Mouse (Mus musculus) layer of hippocampus, postnatal 14 days (tissue): ENCODE results near the gene Gm6169. TPM values are rescaled to one million over a fixed set of nuclear protein-coding genes. Genes with fewer than 3 reads are reported as not detected.
"Not testable (repeated sequence)": the region's sequence is repeated elsewhere in the genome, so short reads cannot be mapped to it uniquely, and the experiment has no call there.

Experiments used
- DNase-seq, 2 experiments: peaks; one replicate each; pipeline ENCODE4 v3.0.0; 2021 to 2022; ENCODE audit warnings: low spot score in 2 of 2, mixed read lengths in 1 of 2
- long read RNA-seq, 2 experiments: library from polyadenylated mRNA; stranded (forward); transcript quantifications; one replicate each; pipeline ENCODE4 v2.0.0; 2021
- total RNA-seq, 2 experiments: library from RNA; stranded (reverse); gene quantifications; 2 replicates each; pipeline ENCODE4 v1.2.3; 2021

Gene Gm6169
- 1 to 10 TPM in 1 of 2 experiments, not detected in 1; 5.0 TPM for total RNA-seq
- long read RNA-seq, experiment 1, partial matches to known transcripts: 0 of 1 reads
- long read RNA-seq, experiment 1, other reads (novel, unspliced or antisense): 0 of 1 reads
- long read RNA-seq, experiment 2, partial matches to known transcripts: 0 of 2 reads
- long read RNA-seq, experiment 2, other reads (novel, unspliced or antisense): 0 of 2 reads

GRCm38 (mm10) chr13:97099187-97099852 lies at the start of gene Gm6169:
TSS of gene Gm6169 (minus strand) at chr13:97099237.
- DNase-seq: peak; percentile 49 to 75

GRCm38 (mm10) chr13:97145834-97146233 lies 46.8 kb upstream of the Gm6169 start:
- peak in 1 of 2 experiments; percentile 28 for DNase-seq

GRCm38 (mm10) chr13:97142321-97142720 lies 43.3 kb upstream of the Gm6169 start:
- DNase-seq: no peak

- DNase-seq: not testable (repeated sequence)
Observed at GRCm38 (mm10) chr13:97138404-97138931, 39.4 kb upstream of the Gm6169 start.

- peak; percentile 94 to 95 for DNase-seq
Observed at GRCm38 (mm10) chr13:97137466-97138400, 38.7 kb upstream of the Gm6169 start, which contains the start of the genes Gfm2 and Nsa2. TSS of gene Gfm2 (plus strand) at chr13:97137937. TSS of gene Nsa2 (minus strand) at chr13:97137937.

- not testable (repeated sequence) for DNase-seq
Observed at GRCm38 (mm10) chr13:97130413-97130812, 31.4 kb upstream of the Gm6169 start.

GRCm38 (mm10) chr13:97129654-97130053 lies 30.6 kb upstream of the Gm6169 start:
- not testable (repeated sequence) for DNase-seq

- DNase-seq: no peak
Observed at GRCm38 (mm10) chr13:97121341-97121740, 22.3 kb upstream of the Gm6169 start.

GRCm38 (mm10) chr13:97109046-97109445 lies 10.0 kb upstream of the Gm6169 start:
- DNase-seq: no peak

- DNase-seq: not testable (repeated sequence)
Observed at GRCm38 (mm10) chr13:97107721-97108120, 8.7 kb upstream of the Gm6169 start.

- DNase-seq: peak; percentile 36 to 67
Observed at GRCm38 (mm10) chr13:97104996-97105395, 6.0 kb upstream of the Gm6169 start.

GRCm38 (mm10) chr13:97095726-97096125 lies 3.3 kb downstream of the Gm6169 start:
- no peak for DNase-seq

- no peak for DNase-seq
Observed at GRCm38 (mm10) chr13:97088183-97088582, 10.9 kb downstream of the Gm6169 start.

- no peak for DNase-seq
Observed at GRCm38 (mm10) chr13:97087421-97087820, 11.6 kb downstream of the Gm6169 start.

- no peak for DNase-seq
Observed at GRCm38 (mm10) chr13:97086316-97086715, 12.7 kb downstream of the Gm6169 start.

- DNase-seq: no peak
Observed at GRCm38 (mm10) chr13:97082432-97082831, 16.6 kb downstream of the Gm6169 start.

GRCm38 (mm10) chr13:97080615-97081014 lies 18.4 kb downstream of the Gm6169 start:
- DNase-seq: no peak

- DNase-seq: no peak
Observed at GRCm38 (mm10) chr13:97080201-97080600, 18.8 kb downstream of the Gm6169 start.

- DNase-seq: no peak
Observed at GRCm38 (mm10) chr13:97077556-97077955, 21.5 kb downstream of the Gm6169 start.

- no peak for DNase-seq
Observed at GRCm38 (mm10) chr13:97073497-97073896, 25.5 kb downstream of the Gm6169 start.

GRCm38 (mm10) chr13:97071626-97072241 lies 27.3 kb downstream of the Gm6169 start:
- DNase-seq: peak; percentile 13 to 54
